Mouse (Mus musculus) lung, embryonic 14.5 days (tissue): ENCODE measurements around the gene Etv6. TPM values are rescaled to one million over a fixed set of nuclear protein-coding genes. Genes with fewer than 3 reads are reported as not detected.
A peak's percentile ranks its signal among the peaks of the same experiment; 100 is the strongest.

ENCODE experiments used
- ATAC-seq: fragments of 200-750 bp; cut with Nextera tagmentation; 2 replicates; pipeline ENCODE4 v1.8.0; 2017; ENCODE audit warnings: mild to moderate bottlenecking, moderate TSS enrichment, moderate library complexity; ENCODE audit not compliant: insufficient read depth
- DNase-seq: peaks from one replicate; pipeline ENCODE4 v3.0.0-alpha.2; 2015
- H3K27ac ChIP-seq: fragments of 300-500 bp; sonication (generic); 2 replicates; pipeline ENCODE4 v1.5.1; 2014; ENCODE audit warnings: low read depth, mild to moderate bottlenecking, moderate library complexity
- H3K27me3 ChIP-seq: fragments of 300-500 bp; sonication (generic); 2 replicates; pipeline ENCODE4 v1.6.1; 2014; ENCODE audit warnings: low read length, control low read depth; ENCODE audit not compliant: insufficient read depth
- H3K36me3 ChIP-seq: fragments of 300-500 bp; sonication (generic); 2 replicates; pipeline ENCODE4 v1.6.1; 2014; ENCODE audit warnings: control low read depth; ENCODE audit not compliant: insufficient read depth
- H3K4me1 ChIP-seq: fragments of 300-500 bp; sonication (generic); 2 replicates; pipeline ENCODE4 v1.6.1; 2014; ENCODE audit warnings: antibody characterized with exemption, control low read depth; ENCODE audit not compliant: insufficient read depth
- H3K4me2 ChIP-seq: fragments of 300-500 bp; sonication (generic); 2 replicates; pipeline ENCODE4 v1.6.1; 2014; ENCODE audit warnings: mild to moderate bottlenecking
- H3K4me3 ChIP-seq: fragments of 300-500 bp; sonication (generic); 2 replicates; pipeline ENCODE4 v1.5.1; 2014; ENCODE audit warnings: low read depth, low read length
- H3K9ac ChIP-seq: fragments of 300-500 bp; sonication (generic); 2 replicates; pipeline ENCODE4 v1.6.1; 2014
- H3K9me3 ChIP-seq: fragments of 300-500 bp; sonication (generic); 2 replicates; pipeline ENCODE4 v1.6.1; 2016; ENCODE audit warnings: low read depth, low read length, control low read depth
- CTCF ChIP-seq: IDR thresholded peaks from 2 replicates; pipeline ENCODE4 v1.5.1; 2016; ENCODE audit warnings: antibody characterized with exemption, low read depth
- WGBS: fragments of 180-500 bp; shearing (Covaris S2); extraction: QIAGEN DNeasy Blood & Tissue Kit; methylation state at CpG from one replicate; pipeline ENCODE4 v1.1.7; 2014; 5-methylcytosine and 5-hydroxymethylcytosine counted together
- polyA plus RNA-seq: library from polyadenylated mRNA; unstranded; fragments of >200 nt; fragmentation: Nextera tagmentation; extraction: Ambion mirVana; gene quantifications from 2 replicates; pipeline ENCODE4 v1.2.1, GENCODE M21; 2014

The Etv6 gene
- polyA plus RNA-seq, 1 experiment from 2014 or later: 21.4 TPM

DNA sequence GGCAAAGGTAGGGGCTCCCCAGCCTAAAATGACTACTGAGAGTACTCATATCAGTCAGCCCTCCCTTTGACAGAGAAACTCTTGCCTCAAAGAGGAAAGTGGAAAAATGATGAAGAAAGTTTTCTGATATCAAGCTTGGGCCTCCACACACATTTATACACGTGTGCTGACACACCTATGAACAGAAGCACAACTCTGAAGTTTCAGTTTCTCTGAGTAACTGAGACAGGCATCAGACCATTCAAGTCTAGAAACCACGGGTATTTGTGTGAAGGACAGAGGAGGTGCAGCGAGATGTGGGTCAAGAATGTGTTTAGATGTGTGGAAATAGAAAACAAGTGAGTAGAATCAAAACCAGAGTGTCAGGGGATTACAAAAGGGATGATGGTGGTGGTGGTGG lies 246.6 kb downstream of the Etv6 start:
- Histone ChIP-seq H3K36me3 (no peaks in the 10 kb centered on the region), H3K4me3 (no peak overlapping the region), H3K9me3 (no peaks in the 10 kb centered on the region), H3K4me2 (no peak overlapping the region), H3K9ac (no peak overlapping the region), H3K4me1 (no peaks in the 10 kb centered on the region), H3K27me3 (no peaks in the 10 kb centered on the region), H3K27ac (no peak overlapping the region)
- no peak for TF ChIP-seq CTCF
- DNase-seq (no peak), ATAC-seq (no peak)
- 76% methylated on average over 3 of the region's 3 CpGs for WGBS

DNA sequence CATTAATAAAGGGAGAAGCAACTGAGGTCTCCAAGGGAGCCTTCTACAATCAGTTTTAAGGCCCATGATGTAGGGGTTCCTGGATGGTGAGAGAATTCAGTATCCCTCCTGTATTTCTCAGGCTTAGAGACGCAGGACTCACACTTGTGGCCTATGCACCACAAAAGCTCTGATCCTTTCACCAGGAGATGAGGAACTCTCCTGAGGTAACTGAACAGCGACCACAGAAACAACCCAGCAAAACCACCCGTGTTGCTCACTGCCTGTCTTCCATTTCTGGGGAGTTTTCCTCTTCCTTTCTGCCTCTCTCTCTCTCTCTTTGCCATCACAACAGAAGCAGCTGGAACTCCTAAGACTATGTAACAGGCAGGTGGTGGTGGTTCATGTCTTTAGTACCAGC lies 256.3 kb downstream of the Etv6 start:
- Histone ChIP-seq H3K9me3 (no peaks in the 10 kb centered on the region), H3K9ac (no peak overlapping the region), H3K4me2 (no peak overlapping the region), H3K27ac (no peak overlapping the region), H3K4me3 (no peak overlapping the region), H3K4me1 (no peaks in the 10 kb centered on the region), H3K36me3 (no peaks in the 10 kb centered on the region), H3K27me3 (no peaks in the 10 kb centered on the region)
- DNase-seq (no peak), ATAC-seq (no peak)
- 86% methylated on average over 3 of the region's 3 CpGs for WGBS
- TF ChIP-seq CTCF: no peak

DNA sequence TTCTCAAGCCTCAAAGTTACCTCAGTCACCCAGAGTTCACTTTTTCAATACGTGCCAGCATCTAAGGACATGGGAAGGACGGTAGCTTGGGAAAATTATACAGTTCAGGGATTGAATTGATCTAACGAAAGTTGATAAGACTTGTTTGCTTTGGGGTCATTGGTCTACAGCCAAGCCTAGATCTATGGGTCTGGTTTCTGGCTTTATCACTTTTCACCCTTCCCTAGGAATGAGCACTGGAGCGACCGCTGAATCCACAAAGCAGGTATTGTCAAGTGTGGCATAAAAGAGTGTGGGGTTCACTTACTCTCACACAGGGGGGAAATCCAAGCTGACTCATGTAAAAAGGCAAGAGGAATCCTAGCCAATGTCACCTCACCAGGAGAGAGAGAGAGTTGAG lies 256.9 kb downstream of the Etv6 start:
- no peaks in the 10 kb centered on the region for H3K27me3 ChIP-seq
- H3K9ac ChIP-seq: no peak overlapping the region
- 72% methylated on average over 5 of the region's 5 CpGs for WGBS
- H3K4me1 ChIP-seq: no peaks in the 10 kb centered on the region
- no peaks in the 10 kb centered on the region for H3K36me3 ChIP-seq
- no peaks in the 10 kb centered on the region for H3K9me3 ChIP-seq
- no peak overlapping the region for H3K4me3 ChIP-seq
- TF ChIP-seq CTCF: no peak
- H3K27ac ChIP-seq: no peak overlapping the region
- DNase-seq: peak; percentile 5
- H3K4me2 ChIP-seq: no peak overlapping the region
- no peak for ATAC-seq

DNA sequence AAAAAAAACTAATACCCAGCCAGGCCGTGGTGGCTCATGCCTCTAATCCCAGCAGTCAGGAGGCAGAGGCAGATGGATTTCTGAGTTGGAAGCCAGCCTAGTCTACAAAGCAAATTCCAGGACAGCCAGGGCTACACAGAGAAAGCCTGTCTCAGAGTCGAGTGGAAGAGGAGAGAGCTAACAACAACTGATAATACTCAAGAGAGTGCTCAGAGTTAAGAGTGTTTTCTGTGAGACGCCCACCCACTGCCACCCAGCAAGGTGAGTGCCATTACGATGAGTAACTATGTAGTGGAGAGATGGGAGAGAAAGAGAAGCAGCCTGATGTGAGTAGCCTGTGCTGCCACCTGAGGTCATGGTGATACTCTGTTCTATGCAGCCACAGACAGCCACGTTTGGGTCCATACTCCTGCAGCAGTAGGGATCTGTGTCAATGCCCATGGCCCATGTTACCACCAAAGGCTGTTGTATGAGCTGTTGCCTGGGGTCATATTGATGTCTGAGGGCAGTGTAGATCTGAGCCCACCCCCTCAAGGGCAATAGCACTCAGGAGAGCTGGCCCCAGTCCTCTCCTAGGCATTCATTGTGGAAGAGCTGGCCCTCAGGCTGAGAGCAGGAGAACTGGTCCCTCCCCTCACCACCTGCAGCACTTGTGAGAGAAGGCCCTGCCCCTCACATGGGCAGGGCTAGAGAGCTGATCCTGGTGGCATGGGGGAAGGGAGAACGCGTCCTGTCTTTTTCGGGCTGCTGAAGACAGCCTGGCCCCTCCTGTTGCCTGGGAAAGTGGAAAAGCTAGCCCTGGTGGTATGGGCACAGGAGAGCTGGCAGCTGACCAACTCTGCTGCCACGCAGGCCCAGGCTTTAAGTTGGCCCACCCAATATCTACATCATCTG lies 258.4 kb downstream of the Etv6 start:
- Histone ChIP-seq H3K9ac (no peak overlapping the region), H3K27me3 (no peaks in the 10 kb centered on the region), H3K4me1 (no peaks in the 10 kb centered on the region), H3K36me3 (no peaks in the 10 kb centered on the region), H3K4me3 (no peak overlapping the region), H3K9me3 (no peaks in the 10 kb centered on the region), H3K27ac (peak overlapping the region; percentile 67), H3K4me2 (no peak overlapping the region)
- ATAC-seq (peak; percentile 91), DNase-seq (peak; percentile 57)
- no peak for TF ChIP-seq CTCF
- WGBS: 36% methylated on average over 9 of the region's 9 CpGs

DNA sequence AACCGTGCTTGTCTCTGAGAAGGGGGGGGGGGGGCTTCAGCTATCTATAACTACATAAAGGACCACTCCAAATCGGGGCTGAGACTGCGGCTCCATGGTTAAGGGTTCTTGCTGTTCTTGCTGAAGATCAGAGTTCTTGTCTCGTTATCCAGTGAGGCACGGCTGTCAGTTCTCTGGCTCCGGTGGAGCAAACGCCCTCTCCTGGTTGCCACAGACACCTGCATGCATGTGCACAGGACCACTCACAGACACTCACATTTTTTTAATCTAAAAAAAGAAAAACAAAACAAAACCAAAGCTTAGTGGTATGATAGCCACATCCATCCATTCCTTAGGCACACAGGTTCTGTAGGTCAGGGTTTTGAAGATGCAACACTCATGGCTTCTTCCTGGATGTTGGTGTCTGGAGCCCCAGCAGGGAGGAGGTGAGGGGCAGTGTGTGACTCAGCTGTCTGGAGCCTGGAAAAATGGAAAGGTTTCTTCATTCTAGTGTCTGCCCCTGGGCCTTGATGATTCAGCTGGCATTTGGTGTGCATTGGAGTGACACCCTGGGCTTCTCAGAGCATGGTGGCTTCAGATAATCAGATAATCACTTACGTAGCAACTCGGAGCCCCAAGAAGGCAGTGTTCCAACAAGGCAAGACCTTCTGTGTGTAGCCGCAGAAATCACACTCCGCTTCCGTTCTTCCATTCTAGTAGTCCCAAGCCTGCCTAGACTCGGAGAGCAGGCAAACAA lies 262.6 kb downstream of the Etv6 start:
- ATAC-seq: no peak
- Histone ChIP-seq H3K27me3 (no peaks in the 10 kb centered on the region), H3K9ac (no peak overlapping the region), H3K4me1 (no peaks in the 10 kb centered on the region), H3K4me3 (no peak overlapping the region), H3K4me2 (no peak overlapping the region), H3K36me3 (no peaks in the 10 kb centered on the region), H3K27ac (no peak overlapping the region), H3K9me3 (no peaks in the 10 kb centered on the region)
- DNase-seq: no peak
- TF ChIP-seq CTCF: peak; percentile 16; the same call in 1 of the 2 replicates
- WGBS: 65% methylated on average over 13 of the region's 13 CpGs

- no peak for ATAC-seq
- no peak overlapping the region for H3K4me2 ChIP-seq
- 81% methylated on average over 1 of the region's 1 CpGs for WGBS
Observed at GRCm38 (mm10) chr6:134301951-134302350, 266.5 kb downstream of the Etv6 start.

GRCm38 (mm10) chr6:134311346-134311745 lies 275.8 kb downstream of the Etv6 start:
- WGBS: 76% methylated on average over 4 of the region's 4 CpGs
- Histone ChIP-seq H3K4me3 (no peak overlapping the region), H3K9ac (no peak overlapping the region), H3K4me2 (no peak overlapping the region), H3K4me1 (no peaks in the 10 kb centered on the region), H3K27ac (no peak overlapping the region), H3K27me3 (no peaks in the 10 kb centered on the region), H3K9me3 (no peaks in the 10 kb centered on the region), H3K36me3 (no peaks in the 10 kb centered on the region)
- no peak for ATAC-seq
- DNase-seq: no peak
- TF ChIP-seq CTCF: no peak

More at GRCm38 (mm10) chr6:134301951-134302350, 266.5 kb downstream of the Etv6 start:
- Histone ChIP-seq H3K36me3 (no peaks in the 10 kb centered on the region), H3K9me3 (no peaks in the 10 kb centered on the region), H3K9ac (no peak overlapping the region), H3K4me3 (no peak overlapping the region), H3K27me3 (no peaks in the 10 kb centered on the region), H3K27ac (no peak overlapping the region), H3K4me1 (no peaks in the 10 kb centered on the region)
- no peak for DNase-seq
- TF ChIP-seq CTCF: no peak
